Mouse (Mus musculus): ENCODE measurements at regions not wholly inside any gene's neighbourhood (a gene's known extent, or its start where the extent isn't known, plus 50 kb on each side); places are given as distances from the start of the nearest gene placed in this dataset.

DNA sequence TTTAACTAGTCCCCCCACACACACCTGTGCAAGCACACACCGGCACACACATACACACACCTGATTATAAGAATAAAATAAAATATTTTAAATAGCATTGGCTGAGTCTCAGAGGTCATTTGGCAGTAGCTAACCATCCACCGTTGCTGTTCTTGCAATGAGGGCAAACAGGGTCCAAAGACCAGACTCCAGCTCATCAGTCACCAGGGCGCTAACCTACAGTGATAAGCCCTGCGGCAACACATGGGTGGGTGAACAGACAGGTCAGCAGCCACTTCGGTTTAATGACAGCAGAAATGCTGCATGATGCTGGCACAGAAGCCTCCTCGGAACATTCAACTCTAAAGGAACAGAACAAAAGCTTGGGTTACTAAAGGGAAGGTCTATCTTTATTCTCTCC is 54.9 kb downstream of the Tas2r134 start:
- Histone ChIP-seq H3K4me3 (replicated peaks) (no peak overlapping the region), H3K4me1 (no peaks in the 10 kb centered on the region), H3K27me3 (replicated peaks) (no peaks in the 10 kb centered on the region), H3K9me3 (no peaks in the 10 kb centered on the region), H3K36me3 (replicated peaks; ENCODE audit: low read length) (no peaks in the 10 kb centered on the region)
- TF ChIP-seq GATA1 (IDR thresholded peaks at IDR 0.05; ENCODE audit: borderline replicate concordance, low read length): no peak
- no peak for TF ChIP-seq FLI1 (IDR thresholded peaks at IDR 0.05; ENCODE audit: low read length)

DNA sequence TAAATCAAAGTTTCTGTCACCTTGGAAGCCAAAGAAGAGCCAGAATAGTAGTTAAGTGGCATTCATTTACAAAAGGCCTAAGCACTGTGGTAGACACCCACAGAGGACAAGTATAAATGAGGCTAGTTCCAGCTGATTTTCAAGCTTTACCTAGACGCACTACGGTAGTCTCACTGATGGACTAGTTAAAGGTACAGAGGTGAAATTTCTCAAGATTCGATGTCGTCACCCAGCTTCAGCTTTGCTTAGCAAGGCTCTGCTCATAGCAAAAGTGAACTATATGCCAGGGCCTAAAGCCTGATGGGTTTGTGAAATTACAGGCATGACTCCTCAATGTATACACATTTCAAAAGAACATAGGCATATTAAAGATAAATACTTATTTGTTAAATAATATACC is 55.4 kb downstream of the Tas2r134 start:
- H3K9me3 ChIP-seq: no peaks in the 10 kb centered on the region
- TF ChIP-seq GATA1 (IDR thresholded peaks at IDR 0.05; ENCODE audit: borderline replicate concordance, low read length) (no peak), FLI1 (IDR thresholded peaks at IDR 0.05; ENCODE audit: low read length) (no peak)
- H3K4me1 ChIP-seq: no peaks in the 10 kb centered on the region
- H3K36me3 ChIP-seq (replicated peaks; ENCODE audit: low read length): no peaks in the 10 kb centered on the region
- no peaks in the 10 kb centered on the region for H3K27me3 ChIP-seq (replicated peaks)
- no peak overlapping the region for H3K4me3 ChIP-seq (replicated peaks)

DNA sequence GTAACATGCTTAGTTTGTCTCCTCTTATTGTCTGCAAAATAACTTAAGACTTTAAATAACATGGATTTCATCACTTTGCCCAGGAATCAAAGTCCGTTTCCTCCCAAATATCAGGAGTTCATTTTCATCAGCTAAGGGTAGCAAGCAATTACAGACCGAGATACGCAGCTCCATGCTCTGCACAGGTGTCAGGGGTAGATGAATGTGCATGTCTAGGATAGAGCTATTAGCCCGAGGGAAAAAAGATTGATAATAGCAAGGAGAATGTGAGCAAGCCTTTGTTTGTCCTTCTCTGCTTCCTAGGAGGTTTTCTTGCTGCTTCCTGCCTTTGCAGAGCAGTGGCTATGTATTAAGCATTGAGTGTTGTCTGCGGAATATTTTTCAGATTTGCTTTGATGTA is 77.8 kb downstream of the Tas2r134 start:
- Histone ChIP-seq H3K4me3 (replicated peaks) (no peak overlapping the region), H3K4me1 (no peaks in the 10 kb centered on the region), H3K36me3 (replicated peaks; ENCODE audit: low read length) (no peaks in the 10 kb centered on the region), H3K27me3 (replicated peaks) (no peaks in the 10 kb centered on the region), H3K9me3 (no peaks in the 10 kb centered on the region)
- TF ChIP-seq GATA1 (IDR thresholded peaks at IDR 0.05; ENCODE audit: borderline replicate concordance, low read length): no peak
- TF ChIP-seq FLI1 (IDR thresholded peaks at IDR 0.05; ENCODE audit: low read length): no peak

DNA sequence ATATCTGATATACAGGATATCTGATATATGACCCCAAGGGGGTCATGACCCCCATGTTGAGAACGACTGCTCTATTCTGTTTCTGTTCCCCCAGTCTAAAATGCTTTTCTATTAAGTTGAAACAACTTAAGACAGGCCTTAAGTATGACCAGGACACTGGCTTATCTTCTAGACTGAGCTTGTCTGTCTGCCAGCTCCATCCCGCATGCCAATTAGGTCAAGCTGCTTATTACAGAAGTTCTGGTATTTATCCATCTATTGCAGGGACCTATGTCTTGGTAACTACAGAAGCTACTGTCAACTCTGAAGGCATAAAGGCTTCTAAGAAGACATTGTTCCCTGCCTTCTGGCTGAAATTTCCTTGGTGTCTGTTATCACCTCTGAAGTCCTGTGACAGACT is 81.4 kb downstream of the Tas2r134 start:
- TF ChIP-seq FLI1 (IDR thresholded peaks at IDR 0.05; ENCODE audit: low read length) (no peak), GATA1 (IDR thresholded peaks at IDR 0.05; ENCODE audit: borderline replicate concordance, low read length) (no peak)
- Histone ChIP-seq H3K4me3 (replicated peaks) (no peak overlapping the region), H3K9me3 (0 out of 2 replicates have a peak, but pooled peaks cover 3% of the 10 kb centered on the region), H3K27me3 (replicated peaks) (no peaks in the 10 kb centered on the region), H3K36me3 (replicated peaks; ENCODE audit: low read length) (no peaks in the 10 kb centered on the region), H3K4me1 (no peaks in the 10 kb centered on the region)

DNA sequence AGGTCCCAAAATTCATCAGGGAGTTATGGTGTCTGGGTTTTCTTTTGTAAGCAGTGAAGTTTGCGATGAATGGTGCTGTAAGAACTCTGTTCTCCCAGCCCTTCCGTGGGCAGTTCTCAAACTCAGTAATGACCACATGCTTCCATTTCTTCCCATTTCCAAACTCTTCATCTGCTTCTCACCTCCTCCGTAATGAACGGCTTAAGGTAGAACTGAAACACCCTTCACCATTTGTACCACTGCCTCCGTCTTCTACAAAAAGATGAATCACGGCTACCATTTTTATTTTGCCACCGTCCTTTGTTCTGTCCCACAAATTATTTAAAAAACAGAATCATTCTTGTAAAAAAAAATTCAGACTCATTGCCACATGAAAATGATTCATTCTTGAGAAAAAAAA is 85.3 kb downstream of the Tas2r134 start:
- TF ChIP-seq FLI1 (IDR thresholded peaks at IDR 0.05; ENCODE audit: low read length) (no peak), GATA1 (IDR thresholded peaks at IDR 0.05; ENCODE audit: borderline replicate concordance, low read length) (no peak)
- no peak overlapping the region for H3K4me3 ChIP-seq (replicated peaks)
- no peaks in the 10 kb centered on the region for H3K36me3 ChIP-seq (replicated peaks; ENCODE audit: low read length)
- H3K27me3 ChIP-seq (replicated peaks): no peaks in the 10 kb centered on the region
- H3K9me3 ChIP-seq: 0 out of 2 replicates have a peak, but pooled peaks cover 8% of the 10 kb centered on the region
- H3K4me1 ChIP-seq: no peaks in the 10 kb centered on the region

DNA sequence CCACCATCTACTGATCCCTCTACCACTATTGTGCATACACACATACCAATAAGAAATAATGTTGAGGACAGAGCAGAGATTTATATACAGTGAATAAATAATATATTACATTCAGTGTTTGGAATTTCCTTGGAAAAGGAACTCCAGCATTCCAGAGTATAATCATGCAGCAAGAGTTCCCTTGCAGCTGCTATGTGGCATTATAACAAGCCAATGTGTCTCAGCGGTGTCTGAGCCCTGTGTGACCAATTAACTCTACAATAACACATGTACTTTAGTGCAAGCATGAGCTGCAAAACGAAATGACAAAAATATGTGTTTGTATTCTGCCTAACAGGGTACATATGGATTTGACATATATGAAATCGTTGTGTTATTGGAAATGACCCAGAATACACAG is 103.5 kb downstream of the Tas2r134 start:
- Histone ChIP-seq H3K4me1 (no peaks in the 10 kb centered on the region), H3K36me3 (replicated peaks; ENCODE audit: low read length) (no peaks in the 10 kb centered on the region), H3K27me3 (replicated peaks) (no peaks in the 10 kb centered on the region), H3K9me3 (no peaks in the 10 kb centered on the region), H3K4me3 (replicated peaks) (no peak overlapping the region)
- TF ChIP-seq GATA1 (IDR thresholded peaks at IDR 0.05; ENCODE audit: borderline replicate concordance, low read length) (no peak), FLI1 (IDR thresholded peaks at IDR 0.05; ENCODE audit: low read length) (no peak)

DNA sequence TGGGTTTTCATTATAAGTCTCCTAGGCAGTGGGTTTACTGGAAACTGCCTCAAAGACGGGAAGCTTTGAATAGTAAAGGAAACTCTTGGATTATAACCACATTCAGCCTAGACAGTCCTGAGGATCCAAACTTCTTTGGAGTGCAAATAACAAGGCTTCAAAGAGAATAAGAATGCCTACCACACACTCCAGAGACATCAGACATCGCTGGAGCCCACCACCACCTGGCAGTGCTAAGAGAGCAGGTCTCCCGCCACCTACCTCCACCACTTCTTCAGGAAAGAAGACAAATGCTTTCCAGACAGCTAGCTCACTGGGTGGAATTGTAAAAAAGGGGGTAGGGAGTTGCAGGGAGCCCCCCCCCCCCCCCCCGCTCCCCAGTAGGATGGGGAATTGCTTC is 104.4 kb downstream of the Tas2r134 start:
- Histone ChIP-seq H3K4me1 (no peaks in the 10 kb centered on the region), H3K36me3 (replicated peaks; ENCODE audit: low read length) (no peaks in the 10 kb centered on the region), H3K27me3 (replicated peaks) (no peaks in the 10 kb centered on the region), H3K9me3 (no peaks in the 10 kb centered on the region), H3K4me3 (replicated peaks) (no peak overlapping the region)
- TF ChIP-seq GATA1 (IDR thresholded peaks at IDR 0.05; ENCODE audit: borderline replicate concordance, low read length) (no peak), FLI1 (IDR thresholded peaks at IDR 0.05; ENCODE audit: low read length) (no peak)

DNA sequence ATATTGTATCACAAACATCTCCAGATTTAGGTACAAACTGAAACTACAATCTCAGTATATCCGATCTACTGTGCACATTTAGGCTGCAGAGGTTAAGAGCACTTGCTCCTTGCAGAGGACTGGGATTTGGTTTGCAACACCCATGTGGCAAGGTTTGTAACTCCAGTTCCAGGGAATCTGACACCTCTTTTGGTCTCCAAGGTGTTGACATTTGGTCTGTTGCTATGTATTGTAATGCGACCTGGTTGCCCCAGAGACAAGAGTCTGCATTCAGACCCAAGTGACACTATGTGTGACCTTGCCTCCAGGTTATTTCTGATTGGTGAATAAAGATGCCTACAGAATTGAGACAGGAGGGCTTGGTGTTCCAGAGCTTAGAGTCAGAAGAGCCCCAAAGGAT is 105.0 kb downstream of the Tas2r134 start:
- H3K9me3 ChIP-seq: no peaks in the 10 kb centered on the region
- H3K36me3 ChIP-seq (replicated peaks; ENCODE audit: low read length): no peaks in the 10 kb centered on the region
- H3K27me3 ChIP-seq (replicated peaks): no peaks in the 10 kb centered on the region
- no peak overlapping the region for H3K4me3 ChIP-seq (replicated peaks)
- H3K4me1 ChIP-seq: no peaks in the 10 kb centered on the region
- TF ChIP-seq FLI1 (IDR thresholded peaks at IDR 0.05; ENCODE audit: low read length): no peak
- TF ChIP-seq GATA1 (IDR thresholded peaks at IDR 0.05; ENCODE audit: borderline replicate concordance, low read length): no peak

DNA sequence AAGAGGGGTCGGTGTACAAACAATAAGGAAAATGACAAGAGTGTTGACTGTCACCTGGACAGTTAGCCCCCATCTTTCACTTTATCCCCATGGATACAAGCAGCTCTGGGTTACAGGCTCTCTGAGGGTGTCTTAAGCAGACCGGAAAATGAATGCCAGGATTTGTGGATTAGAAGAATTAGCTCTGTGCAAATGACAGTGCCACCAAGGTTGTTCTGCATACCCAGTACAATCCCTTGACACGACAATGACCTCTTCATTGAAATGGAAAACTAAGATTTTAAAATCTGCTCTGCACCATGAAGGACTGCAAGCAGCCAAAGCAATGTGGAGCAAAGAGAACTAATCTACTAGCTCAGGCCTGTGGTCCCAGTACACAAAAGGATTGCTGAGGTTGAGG is 105.9 kb downstream of the Tas2r134 start:
- H3K36me3 ChIP-seq (replicated peaks; ENCODE audit: low read length): no peaks in the 10 kb centered on the region
- H3K9me3 ChIP-seq: no peaks in the 10 kb centered on the region
- H3K27me3 ChIP-seq (replicated peaks): no peaks in the 10 kb centered on the region
- H3K4me1 ChIP-seq: no peaks in the 10 kb centered on the region
- no peak overlapping the region for H3K4me3 ChIP-seq (replicated peaks)
- TF ChIP-seq FLI1 (IDR thresholded peaks at IDR 0.05; ENCODE audit: low read length) (no peak), GATA1 (IDR thresholded peaks at IDR 0.05; ENCODE audit: borderline replicate concordance, low read length) (no peak)

DNA sequence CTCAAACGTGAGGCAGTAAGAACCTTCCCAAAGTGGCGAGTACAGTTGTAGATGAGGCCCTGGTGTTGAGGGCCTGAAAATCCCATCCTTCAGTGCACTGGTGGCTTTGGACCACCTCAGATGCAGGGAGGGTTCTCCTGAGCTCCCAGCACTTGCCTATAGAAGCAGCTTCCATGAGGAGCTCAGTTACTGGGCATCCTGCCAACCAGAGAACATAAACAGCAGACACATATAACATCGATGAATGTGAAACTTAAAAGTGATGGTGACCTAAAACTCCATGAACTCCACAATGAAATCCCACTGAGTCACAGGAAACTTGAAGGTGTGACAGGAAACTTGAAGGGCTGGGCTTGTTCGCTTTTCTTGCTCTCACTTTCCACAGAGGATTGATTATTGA is 109.1 kb downstream of the Tas2r134 start:
- Histone ChIP-seq H3K4me3 (replicated peaks) (no peak overlapping the region), H3K4me1 (no peaks in the 10 kb centered on the region), H3K36me3 (replicated peaks; ENCODE audit: low read length) (no peaks in the 10 kb centered on the region), H3K9me3 (no peaks in the 10 kb centered on the region), H3K27me3 (replicated peaks) (no peaks in the 10 kb centered on the region)
- TF ChIP-seq FLI1 (IDR thresholded peaks at IDR 0.05; ENCODE audit: low read length) (no peak), GATA1 (IDR thresholded peaks at IDR 0.05; ENCODE audit: borderline replicate concordance, low read length) (no peak)

DNA sequence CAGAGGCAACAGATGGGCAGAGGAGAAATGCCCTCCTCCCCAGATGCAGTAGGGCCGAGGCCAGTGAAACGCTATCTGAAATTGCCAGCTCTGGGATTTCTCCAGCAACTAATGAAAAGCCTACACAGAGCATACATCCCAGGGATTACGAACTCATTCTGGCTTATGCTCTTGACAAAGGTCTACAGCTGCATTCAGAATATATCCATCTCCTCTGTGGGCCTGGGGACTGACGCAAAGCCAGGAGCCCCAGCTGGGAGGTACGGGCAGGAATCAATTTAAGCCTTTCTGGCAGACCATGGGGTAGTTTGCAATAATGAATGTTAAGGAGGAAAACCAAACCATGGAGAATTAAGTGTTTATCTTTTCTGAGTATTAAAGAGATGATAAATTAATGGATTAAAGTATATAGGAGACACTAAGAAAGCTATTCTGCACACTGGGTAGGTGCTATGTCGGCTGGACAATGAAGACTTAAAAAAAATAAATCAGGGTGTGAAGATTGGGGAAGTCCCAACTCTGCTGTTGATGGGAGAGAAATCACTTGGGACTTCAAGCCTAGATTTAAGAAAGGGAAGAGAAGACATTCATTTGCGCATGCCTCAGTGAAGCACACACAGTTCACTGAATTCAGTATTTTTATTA is 120.5 kb downstream of the Tas2r134 start:
- Histone ChIP-seq H3K9me3 (peaks cover 5% of the 10 kb centered on the region; the same call in 1 of the 2 replicates), H3K36me3 (replicated peaks; ENCODE audit: low read length) (no peaks in the 10 kb centered on the region), H3K4me3 (replicated peaks) (no peak overlapping the region), H3K4me1 (no peaks in the 10 kb centered on the region), H3K27me3 (replicated peaks) (no peaks in the 10 kb centered on the region)
- TF ChIP-seq FLI1 (IDR thresholded peaks at IDR 0.05; ENCODE audit: low read length) (no peak), GATA1 (IDR thresholded peaks at IDR 0.05; ENCODE audit: borderline replicate concordance, low read length) (no peak)

All from megakaryocyte, embryonic 14.5 days (primary cell).